Comparison of ENCODE assay signal across 8 mouse cellular contexts in genomic region chr7:118740532-118741338, GRCm38 (mm10). TPM values are rescaled to one million over a fixed set of nuclear protein-coding genes. Genes with fewer than 3 reads are reported as not detected.
DNase-seq lines count a peak whose midpoint lies in the region; ATAC-seq lines count a peak whose summit lies in the region.

No protein-coding gene starts in this region.

- peak overlapping the region; percentile 73 for H3K4me2 ChIP-seq in heart, embryonic 14.5 days (ENCODE audit: low read length)
- peak overlapping the region; percentile 85 for H3K4me2 ChIP-seq in liver, embryonic 13.5 days
- peak overlapping the region; percentile 84 for H3K4me2 ChIP-seq in stomach, embryonic 16.5 days (ENCODE audit: low read depth, low read length)

- peaks cover 3% of the 10 kb centered on the region; the same call in 1 of the 2 replicates for H3K27me3 ChIP-seq in heart, embryonic 14.5 days (ENCODE audit: control insufficient read depth, insufficient read depth, low read length)
- 0 out of 2 replicates have a peak, but pooled peaks cover 4% of the 10 kb centered on the region for H3K27me3 ChIP-seq in liver, embryonic 13.5 days
- H3K27me3 ChIP-seq in stomach, embryonic 16.5 days (ENCODE audit: control insufficient read depth, insufficient read depth, low read length), result no peaks in the 10 kb centered on the region

- H3K4me1 ChIP-seq in heart, embryonic 14.5 days (ENCODE audit: control insufficient read depth in 2 of 2, insufficient read depth in 2 of 2, low read length in 2 of 2), result peaks cover 4% of the 10 kb centered on the region in 2 experiments; a peak in 3 of 4 replicates
- H3K4me1 ChIP-seq in liver, embryonic 13.5 days (replicated peaks), result peaks cover 29% of the 10 kb centered on the region
- H3K4me1 ChIP-seq in stomach, embryonic 16.5 days (ENCODE audit: control insufficient read depth, insufficient read depth, low read length), result peaks cover 7% of the 10 kb centered on the region; the same call in 1 of the 2 replicates

- peak overlapping the region; percentile 64 to 78 for H3K4me3 ChIP-seq in heart, embryonic 14.5 days (ENCODE audit: control insufficient read depth in 1 of 2, insufficient read depth in 1 of 2, low read depth in 1 of 2, low read length in 2 of 2)
- peak overlapping the region; percentile 80 for H3K4me3 ChIP-seq in liver, embryonic 13.5 days (replicated peaks)
- peak overlapping the region; percentile 71 for H3K4me3 ChIP-seq in stomach, embryonic 16.5 days (replicated peaks; ENCODE audit: low read length)

- WGBS in heart, embryonic 14.5 days, result 4% methylated on average over 41 of the region's 41 CpGs
- WGBS in liver, embryonic 13.5 days (ENCODE audit: insufficient replicate concordance), result 1% methylated on average over 41 of the region's 41 CpGs
- 2% methylated on average over 41 of the region's 41 CpGs for WGBS in stomach, embryonic 16.5 days

- H3K9me3 ChIP-seq in heart, embryonic 14.5 days (ENCODE audit: control insufficient read depth, low read length), result no peaks in the 10 kb centered on the region
- H3K9me3 ChIP-seq in liver, embryonic 13.5 days (replicated peaks), result no peaks in the 10 kb centered on the region
- H3K9me3 ChIP-seq in stomach, embryonic 16.5 days (replicated peaks; ENCODE audit: control insufficient read depth, low read length), result no peaks in the 10 kb centered on the region

- H3K9ac ChIP-seq in heart, embryonic 14.5 days (ENCODE audit: low read length), result peak overlapping the region; percentile 71
- H3K9ac ChIP-seq in liver, embryonic 13.5 days, result peak overlapping the region; percentile 78
- H3K9ac ChIP-seq in stomach, embryonic 16.5 days (ENCODE audit: low read length), result peak overlapping the region; percentile 76

- peaks cover 20% of the 10 kb centered on the region for H3K36me3 ChIP-seq in heart, embryonic 14.5 days (ENCODE audit: control insufficient read depth, insufficient read depth, low read length)
- H3K36me3 ChIP-seq in liver, embryonic 13.5 days, result peaks cover 17% of the 10 kb centered on the region
- H3K36me3 ChIP-seq in stomach, embryonic 16.5 days (ENCODE audit: control insufficient read depth, insufficient read depth, low read length), result peaks cover 5% of the 10 kb centered on the region; the same call in 1 of the 2 replicates

- DNase-seq in c-Kit-negative CD71-positive TER-119-positive erythroid progenitor cells, embryonic 14.5 days (ENCODE audit: low read depth, low spot score), result peak; percentile 95
- peak; percentile 94 for DNase-seq in fibroblast of lung, adult 2 months (ENCODE audit: low read depth)
- DNase-seq in kidney, postnatal 14 days, result peak; percentile 97
- DNase-seq in liver, embryonic 13.5 days, result peak; percentile 89
- peak; percentile 95 for DNase-seq in neural tube, embryonic 10.5 days (ENCODE audit: extremely low spot score, low spot score)

- ATAC-seq in CD4-positive, CD25-positive, alpha-beta regulatory T cell, adult 4 months, result peak; percentile 96
- peak; percentile 94 for ATAC-seq in heart, embryonic 14.5 days (ENCODE audit: insufficient number of reproducible peaks, insufficient read depth, low FRiP score, low read depth)
- ATAC-seq in liver, embryonic 13.5 days (ENCODE audit: low read depth), result peak; percentile 94
- ATAC-seq in stomach, embryonic 16.5 days (ENCODE audit: insufficient read depth, low FRiP score), result peak; percentile 97

- peak overlapping the region; percentile 49 to 59; a peak in 2 of 4 replicates for H3K27ac ChIP-seq in heart, embryonic 14.5 days (replicated peaks in 1 of 2; ENCODE audit: control insufficient read depth in 1 of 2, insufficient read depth in 1 of 2, low read depth in 2 of 2, low read length in 2 of 2)
- peak overlapping the region; percentile 75 for H3K27ac ChIP-seq in liver, embryonic 13.5 days
- H3K27ac ChIP-seq in stomach, embryonic 16.5 days (ENCODE audit: low read length), result 0 out of 2 replicates have a peak overlapping the region, but pooled peaks have one; percentile 25

RNA-seq across cellular contexts. Expression of gene Vps35l, which starts 0.7 kb away (rescaled TPM):
- 100 to 1,000 TPM in 1 of 2 experiments, 10 to 100 TPM in 1; 67.3 to 132 TPM for polyA plus RNA-seq in CD4-positive, CD25-positive, alpha-beta regulatory T cell, adult 4 months (2017; shearing (Covaris generic))
- polyA plus RNA-seq in heart, embryonic 14.5 days (2014; fragmentation: Nextera tagmentation; extraction: Ambion mirVana), result 53.5 and 55.2 TPM in 2 replicates
- polyA plus RNA-seq in liver, embryonic 13.5 days (2015; fragmentation: Nextera tagmentation; extraction: Ambion mirVana), result 37.6 and 43.6 TPM in 2 replicates
- polyA plus RNA-seq in stomach, embryonic 16.5 days (2015; fragmentation: Nextera tagmentation; extraction: Ambion mirVana), result 57.2 and 60.7 TPM in 2 replicates

RNA-seq across cellular contexts. Expression of gene Ccp110, which starts 28.4 kb away (rescaled TPM):
- 1 to 10 TPM; 4.7 to 7.7 TPM for polyA plus RNA-seq in CD4-positive, CD25-positive, alpha-beta regulatory T cell, adult 4 months (2017; shearing (Covaris generic))
- 4.2 and 4.4 TPM in 2 replicates for polyA plus RNA-seq in heart, embryonic 14.5 days (2014; fragmentation: Nextera tagmentation; extraction: Ambion mirVana)
- 8.5 and 10.9 TPM in 2 replicates for polyA plus RNA-seq in liver, embryonic 13.5 days (2015; fragmentation: Nextera tagmentation; extraction: Ambion mirVana)
- 14.5 and 16.7 TPM in 2 replicates for polyA plus RNA-seq in stomach, embryonic 16.5 days (2015; fragmentation: Nextera tagmentation; extraction: Ambion mirVana)

RNA-seq across cellular contexts. Expression of gene Gde1, which starts 35.2 kb away (rescaled TPM):
- 10 to 100 TPM; 15.9 to 17.9 TPM for polyA plus RNA-seq in CD4-positive, CD25-positive, alpha-beta regulatory T cell, adult 4 months (2017; shearing (Covaris generic))
- polyA plus RNA-seq in heart, embryonic 14.5 days (2014; fragmentation: Nextera tagmentation; extraction: Ambion mirVana), result 87.3 and 87.5 TPM in 2 replicates
- polyA plus RNA-seq in liver, embryonic 13.5 days (2015; fragmentation: Nextera tagmentation; extraction: Ambion mirVana), result 46.3 and 47.0 TPM in 2 replicates
- 110 and 116 TPM in 2 replicates for polyA plus RNA-seq in stomach, embryonic 16.5 days (2015; fragmentation: Nextera tagmentation; extraction: Ambion mirVana)

Comparison
In these comparisons a context has a peak if more than half of its experiments do, and no peak if none do; other contexts are left out.
1. Peak in every context shown above with its lines: DNase-seq, ATAC-seq, H3K4me3 ChIP-seq and H3K27ac ChIP-seq.
2. H3K27ac ChIP-seq: peak in every context shown above with its lines; median percentile 75 in liver, embryonic 13.5 days; 54 in heart, embryonic 14.5 days; 25 in stomach, embryonic 16.5 days.